Mouse (Mus musculus) liver, postnatal 0 days (tissue): ENCODE measurements at regions not wholly inside any gene's neighbourhood (a gene's known extent, or its start where the extent isn't known, plus 50 kb on each side); places are given as distances from the start of the nearest gene placed in this dataset.

Experiments
- CTCF ChIP-seq: sonication (generic); IDR thresholded peaks from 2 replicates; pipeline ENCODE4 v1.5.1; 2016; ENCODE audit warnings: antibody characterized with exemption, low read depth
- EP300 ChIP-seq: IDR thresholded peaks from 2 replicates; pipeline ENCODE4 v1.6.1; 2016; ENCODE audit warnings: antibody characterized with exemption, low read depth, mild to moderate bottlenecking

DNA sequence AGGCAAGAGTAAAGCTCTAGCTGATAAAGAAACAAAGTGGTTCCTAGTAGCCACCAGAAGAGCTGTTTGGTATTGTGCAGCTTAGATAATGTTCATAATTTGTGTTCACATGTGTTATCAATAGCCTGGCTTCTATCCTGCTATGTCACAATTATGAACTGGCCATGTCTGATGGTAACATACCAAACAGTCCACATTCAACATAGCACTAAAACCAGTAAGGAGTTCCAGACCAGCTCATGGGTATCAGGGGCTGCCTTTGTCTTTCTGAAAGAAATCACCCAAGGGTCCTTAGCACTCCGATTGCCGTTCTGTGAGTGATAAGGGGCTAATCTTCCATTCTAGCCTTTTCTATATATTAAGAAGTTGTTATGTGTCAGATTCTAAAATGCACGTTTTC lies 58.7 kb upstream of the Nampt start:
- TF ChIP-seq CTCF (no peak), EP300 (no peak)
